Mouse (Mus musculus) ES-CJ7 (cell line): ENCODE measurements around the gene Cfap99.

Source experiments
- DNase-seq: peaks from one replicate; pipeline ENCODE4 v3.0.0; 2011; ENCODE audit warnings: low read depth, low spot score

Cfap99 gene

DNA sequence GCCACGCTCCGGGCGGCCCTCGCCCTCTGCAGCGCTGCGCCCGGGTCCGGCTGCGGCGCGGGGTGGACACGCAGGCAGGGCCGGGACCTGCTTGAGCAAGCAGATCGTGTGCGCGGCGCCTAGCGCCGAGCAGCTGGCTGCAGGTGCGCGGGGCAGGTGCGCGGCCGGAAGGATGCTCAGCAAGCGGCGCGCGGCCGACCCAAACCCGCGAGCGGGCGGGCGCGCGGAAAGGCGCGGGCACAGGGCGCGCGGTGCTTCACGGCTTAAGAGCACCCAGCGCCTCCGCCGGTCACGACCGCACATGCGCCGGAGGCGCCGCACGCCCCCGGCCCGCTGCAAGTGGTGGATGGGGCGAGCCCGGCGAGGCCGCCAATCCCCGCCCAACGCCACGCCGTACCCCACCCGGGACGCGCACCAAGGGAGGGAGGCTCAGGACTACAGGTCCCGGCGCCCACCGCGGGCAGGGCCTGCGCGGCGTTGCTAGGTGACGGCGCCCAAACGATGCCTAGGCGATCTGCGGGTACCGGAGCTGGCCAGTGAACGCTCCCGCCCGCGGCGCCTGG is at the start of gene Cfap99, which contains the start of gene Zfyve28:
Gene Cfap99, plus strand, starts transcription at position 447 of the 563 bp plus-strand sequence.
Gene Zfyve28, minus strand, starts transcription at position 296 of the 563 bp plus-strand sequence.
- peak; percentile 92 for DNase-seq

GRCm38 (mm10) chr5:34242224-34242963 is 46.0 kb upstream of the Cfap99 start:
- DNase-seq, result no peak

- no peak for DNase-seq
Measured at GRCm38 (mm10) chr5:34243062-34243461, 45.3 kb upstream of the Cfap99 start.

DNA sequence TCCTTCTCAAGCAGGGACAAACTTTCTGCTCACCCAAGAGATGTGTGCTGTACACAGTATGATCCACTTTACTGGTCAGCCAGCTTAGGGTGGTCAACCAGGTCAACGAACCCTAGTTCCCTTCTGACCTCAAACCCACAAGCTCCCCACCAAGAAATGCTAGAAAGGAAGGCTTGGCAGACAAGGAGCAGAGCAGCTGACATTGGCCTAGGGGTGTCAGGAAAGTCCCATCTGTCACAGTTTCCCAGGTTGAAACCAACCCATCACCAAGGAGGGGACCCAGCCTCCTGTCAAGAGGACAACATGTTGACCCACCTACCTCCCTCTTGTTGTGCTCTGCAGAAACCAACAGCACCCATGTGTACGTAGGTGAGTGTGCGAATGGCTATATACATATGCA is 42.0 kb upstream of the Cfap99 start:
- DNase-seq, result no peak

- no peak for DNase-seq
Measured at GRCm38 (mm10) chr5:34249132-34249531, 39.3 kb upstream of the Cfap99 start.

DNA sequence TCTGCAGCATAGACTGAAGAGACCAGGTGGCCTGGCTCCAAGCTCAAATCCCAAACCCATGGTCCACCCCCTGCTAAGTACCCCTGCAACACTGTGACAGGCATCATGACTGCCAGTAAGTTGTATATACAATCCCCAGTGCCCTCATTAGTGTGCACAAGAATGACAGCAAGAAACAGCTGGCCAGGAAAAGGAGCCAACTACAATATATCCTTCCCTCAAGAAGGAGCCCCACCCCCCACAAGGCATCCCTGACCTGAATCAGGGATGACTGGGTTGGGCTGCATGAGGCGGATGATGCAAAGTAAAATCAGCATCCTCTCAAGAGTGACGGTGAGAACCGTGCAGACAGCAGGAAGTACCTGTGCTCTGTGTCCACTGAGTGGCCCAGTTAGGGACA is 38.3 kb upstream of the Cfap99 start:
- DNase-seq, result no peak

GRCm38 (mm10) chr5:34251794-34252193 is 36.6 kb upstream of the Cfap99 start:
- no peak for DNase-seq

- no peak for DNase-seq
Measured at GRCm38 (mm10) chr5:34252307-34252966, 36.0 kb upstream of the Cfap99 start.

- no peak for DNase-seq
Measured at GRCm38 (mm10) chr5:34252967-34253519, 35.4 kb upstream of the Cfap99 start.

DNA sequence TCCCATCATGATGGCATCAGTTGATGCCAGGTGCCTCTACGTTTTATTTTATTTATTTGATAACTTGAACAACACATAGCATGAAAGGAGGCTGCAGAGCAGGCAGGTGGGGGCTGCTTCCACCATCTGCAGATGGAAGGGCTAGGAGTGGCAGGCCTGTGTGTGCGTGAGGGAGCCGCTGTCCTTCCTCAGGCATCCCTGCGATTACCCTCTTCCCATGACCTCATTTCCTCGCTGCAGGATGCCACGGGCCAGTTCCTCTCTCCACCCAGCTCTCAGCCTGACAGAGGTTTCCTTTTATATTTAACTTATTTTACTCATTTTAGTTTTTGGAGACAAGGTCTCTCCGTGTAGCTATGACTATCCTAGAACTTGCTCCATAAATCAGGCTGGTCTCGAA is 34.1 kb upstream of the Cfap99 start:
- no peak for DNase-seq

DNA sequence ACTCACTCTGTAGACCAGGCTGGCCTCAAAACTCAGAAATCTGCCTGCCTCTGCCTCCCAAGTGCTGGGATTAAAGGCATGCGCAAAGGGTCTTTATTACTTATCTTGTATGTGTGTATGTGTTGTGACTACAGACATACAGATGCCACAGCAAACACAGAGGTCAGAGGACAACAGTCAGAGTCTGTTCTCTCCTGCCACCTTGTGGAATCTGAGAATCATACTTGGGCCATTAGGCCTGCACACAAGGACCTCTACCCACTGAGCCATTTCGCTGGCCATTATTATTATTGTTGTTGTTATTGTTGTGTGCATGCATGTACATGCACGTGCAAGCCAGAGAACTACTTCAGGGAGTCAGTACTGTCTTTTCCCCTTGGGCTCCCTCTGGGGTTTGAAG is 33.2 kb upstream of the Cfap99 start:
- peak; percentile 18 for DNase-seq

DNA sequence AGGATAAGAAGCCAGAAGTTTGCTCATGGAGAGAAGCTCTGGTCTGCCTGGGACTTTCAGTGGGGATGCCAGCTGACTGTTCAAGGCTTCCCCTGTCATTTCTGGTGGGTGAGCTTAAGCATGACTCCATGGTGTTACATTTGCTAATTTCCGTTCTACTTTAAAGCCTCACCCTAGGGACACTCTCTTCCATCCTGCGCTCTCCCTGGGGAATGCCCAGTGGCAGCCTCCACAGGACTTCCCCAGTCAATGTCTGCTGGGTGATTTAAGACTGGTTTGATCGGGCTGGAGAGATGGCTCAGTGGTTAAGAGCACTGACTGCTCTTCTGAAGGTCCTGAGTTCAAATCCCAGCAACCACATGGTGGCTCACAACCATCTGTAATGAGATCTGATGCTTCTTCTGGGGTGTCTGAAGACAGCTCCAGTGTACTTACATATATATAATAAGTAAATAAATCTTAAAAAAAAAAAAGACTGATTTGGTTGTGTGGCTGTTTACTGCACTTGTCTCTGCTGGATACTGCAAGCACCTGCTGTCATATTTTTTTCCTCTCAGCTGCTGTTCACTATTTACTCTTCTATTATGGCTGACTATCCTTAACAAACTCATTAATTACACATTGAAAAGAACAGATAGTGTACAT is 29.1 kb upstream of the Cfap99 start:
- DNase-seq, result no peak

- DNase-seq, result no peak
Measured at GRCm38 (mm10) chr5:34266065-34266464, 22.3 kb upstream of the Cfap99 start.

- DNase-seq, result no peak
Measured at GRCm38 (mm10) chr5:34269197-34269920, 19.0 kb upstream of the Cfap99 start.

GRCm38 (mm10) chr5:34269921-34270465 is 18.4 kb upstream of the Cfap99 start:
- DNase-seq, result no peak

GRCm38 (mm10) chr5:34271743-34272142 is 16.7 kb upstream of the Cfap99 start:
- DNase-seq, result peak; percentile 79

GRCm38 (mm10) chr5:34273251-34273681 is 15.1 kb upstream of the Cfap99 start:
- DNase-seq, result no peak

GRCm38 (mm10) chr5:34274268-34274667 is 14.1 kb upstream of the Cfap99 start:
- no peak for DNase-seq

- DNase-seq, result no peak
Measured at GRCm38 (mm10) chr5:34274676-34275293, 13.6 kb upstream of the Cfap99 start.

GRCm38 (mm10) chr5:34276191-34276590 is 12.2 kb upstream of the Cfap99 start:
- no peak for DNase-seq
